Mouse (Mus musculus) left cerebral cortex, adult 6 months (tissue): ENCODE results near the gene Atp6ap1l. TPM values are rescaled to one million over a fixed set of nuclear protein-coding genes. Genes with fewer than 3 reads are reported as not detected.

Experiments used
- long read RNA-seq, 2 experiments: library from polyadenylated mRNA; unstranded; transcript quantifications; one replicate each; pipeline ENCODE4 v2.0.0; 2019 to 2020
- polyA plus RNA-seq: library from polyadenylated mRNA; unstranded; fragments of <200 nt; fragmentation: Nextera tagmentation; gene quantifications from 2 replicates; pipeline ENCODE4 v1.2.3, GENCODE M21; 2021

The Atp6ap1l gene
- 11.8 and 25.6 TPM in 2 replicates for polyA plus RNA-seq
- long read RNA-seq, experiment 1, transcript Atp6ap1l-201 (7 exons, 1,186 nt), result major isoform, 15 of 28 reads
- long read RNA-seq, experiment 1, partial matches to known transcripts, result 7 of 28 reads
- long read RNA-seq, experiment 1, other reads (novel, unspliced or antisense), result 6 of 28 reads
- long read RNA-seq, experiment 2, transcript Atp6ap1l-201 (7 exons, 1,186 nt), result major isoform, 11 of 22 reads
- long read RNA-seq, experiment 2, partial matches to known transcripts, result 2 of 22 reads
- long read RNA-seq, experiment 2, other reads (novel, unspliced or antisense), result 8 of 22 reads

DNA sequence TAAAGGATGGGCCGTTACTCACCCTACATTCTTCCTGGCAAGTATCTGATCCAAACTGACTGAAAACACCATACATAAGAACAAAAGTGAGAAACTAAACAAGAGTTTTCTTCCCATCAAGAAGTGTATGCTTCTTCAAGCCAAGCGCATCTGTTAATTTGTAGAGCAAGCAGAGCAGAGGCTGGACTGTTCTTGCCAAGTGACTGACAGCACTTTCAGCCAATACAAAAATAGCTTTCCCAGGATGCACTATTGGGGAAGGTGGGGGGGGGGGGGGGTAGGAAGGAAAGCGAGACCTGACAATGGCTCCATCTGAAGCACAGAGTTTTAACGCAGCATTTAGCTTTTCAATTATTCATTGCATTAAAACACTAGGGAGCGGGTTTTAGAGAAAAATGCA lies at the start of gene Atp6ap1l:
Atp6ap1l (minus strand) TSS at position 180 of the 400 bp plus-strand sequence.

DNA sequence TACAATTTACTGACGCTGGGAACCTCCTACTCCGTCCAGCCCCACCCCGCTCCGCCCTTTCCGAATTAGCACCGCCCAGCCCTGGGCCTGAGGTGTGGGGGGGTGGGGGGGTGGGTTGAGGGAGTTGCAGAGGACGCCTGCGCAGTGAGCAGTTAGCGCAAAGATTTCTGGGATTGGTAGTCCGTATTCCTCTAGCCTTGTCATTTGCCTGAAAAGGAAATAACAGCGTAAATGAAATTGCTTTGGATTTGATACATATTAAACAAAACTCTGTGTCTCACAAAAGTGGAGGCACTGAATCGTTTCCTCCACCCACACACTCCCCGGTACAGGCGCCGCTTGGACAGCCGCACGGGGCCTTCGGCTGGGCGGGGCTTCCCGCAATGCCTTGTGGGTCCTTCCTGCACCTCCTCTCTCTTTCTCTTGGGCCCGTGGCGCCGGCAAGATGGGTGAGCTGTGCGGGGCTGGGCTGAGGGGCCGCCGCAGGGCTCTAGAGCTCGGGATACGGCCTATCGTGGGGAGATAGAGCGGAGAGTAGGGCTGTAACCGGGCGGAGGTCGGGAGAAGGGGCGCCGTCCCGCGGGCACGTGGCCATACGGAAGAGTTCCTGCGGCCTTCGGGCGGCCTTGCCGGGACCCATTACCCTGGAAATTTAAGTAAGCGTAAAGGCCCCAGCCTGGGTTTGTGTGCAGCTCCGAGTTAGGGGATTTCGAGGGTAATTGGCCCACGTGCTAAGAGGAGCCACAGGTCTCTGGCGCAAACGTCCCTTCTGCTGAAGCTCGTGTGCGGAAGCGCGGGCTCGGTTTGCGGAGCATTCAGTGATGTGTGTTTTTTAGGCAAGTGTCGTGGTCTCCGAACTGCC lies 17.8 kb upstream of the Atp6ap1l start, which contains the start of gene Rps23:
Rps23 (plus strand) TSS at position 208 of the 862 bp plus-strand sequence.

Other genes starting within 250 kb of the Atp6ap1l start
- gene Rps23, start 17.6 kb upstream of the Atp6ap1l start, polyA plus RNA-seq, result 1,108 and 1,282 TPM in 2 replicates